Mouse (Mus musculus): ENCODE measurements at regions not wholly inside any gene's neighbourhood (a gene's known extent, or its start where the extent isn't known, plus 50 kb on each side); places are given as distances from the start of the nearest gene placed in this dataset.

DNA sequence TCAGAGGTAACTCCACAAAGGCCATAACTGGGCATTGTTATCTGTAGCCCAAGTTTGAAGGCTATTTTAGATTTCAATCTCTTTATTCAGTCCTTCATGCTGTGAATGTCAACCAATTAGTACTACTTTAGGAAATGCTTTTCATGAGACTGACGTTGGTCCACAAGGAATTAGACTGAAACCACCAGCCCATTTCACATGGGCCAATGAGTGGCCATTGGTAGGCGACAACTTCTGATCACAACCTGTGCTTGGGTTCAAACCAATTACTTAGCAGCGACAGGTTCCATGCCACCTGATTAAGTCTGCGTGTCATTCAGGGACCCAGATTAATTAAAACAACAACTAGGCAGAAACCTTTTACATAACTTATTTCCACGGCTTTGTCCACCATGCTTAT is 126.9 kb upstream of the Tenm3 start:
- no peak for TF ChIP-seq POLR2A (IDR thresholded peaks at IDR 0.05; ENCODE audit: borderline replicate concordance, extremely low read depth, insufficient read depth, insufficient read length)
- Histone ChIP-seq H3K9me3 (ENCODE audit: control insufficient read depth, low read length) (no peaks in the 10 kb centered on the region), H3K36me3 (ENCODE audit: control insufficient read depth, insufficient read depth, low read length) (no peaks in the 10 kb centered on the region), H3K4me2 (replicated peaks; ENCODE audit: low read depth, low read length, severe bottlenecking) (no peak overlapping the region), H3K4me1 (ENCODE audit: control insufficient read depth, insufficient read depth, low read length) (no peaks in the 10 kb centered on the region), H3K4me3 (replicated peaks; ENCODE audit: low read length) (no peak overlapping the region), H3K27ac (replicated peaks; ENCODE audit: low read depth, low read length) (no peak overlapping the region), H3K27me3 (ENCODE audit: control insufficient read depth, insufficient read depth, low read length) (no peaks in the 10 kb centered on the region), H3K9ac (ENCODE audit: low read depth, low read length, severe bottlenecking) (no peak overlapping the region)
- DNase-seq (ENCODE audit: low spot score) (no peak), ATAC-seq (ENCODE audit: low FRiP score, low read depth) (no peak)
- 83% methylated on average over 5 of the region's 5 CpGs for WGBS

DNA sequence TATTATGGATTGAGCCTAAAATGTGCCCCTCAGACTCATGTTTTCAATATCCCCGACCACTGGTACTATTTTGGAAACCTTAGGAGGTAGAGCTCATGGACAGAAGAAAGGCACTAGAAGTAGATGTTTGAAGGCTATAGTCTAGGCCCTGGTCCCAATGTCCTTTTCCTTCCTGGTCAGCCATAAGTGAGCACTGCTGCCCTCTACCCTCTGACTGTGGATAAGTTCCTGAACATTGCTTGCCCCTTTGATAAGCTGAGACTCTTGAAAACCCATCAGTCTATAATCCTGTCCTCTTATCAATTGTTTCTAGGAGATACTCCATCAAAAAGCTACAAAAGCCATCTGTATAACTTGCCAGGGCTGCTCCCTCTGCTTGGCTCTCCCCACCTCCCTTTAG is 121.2 kb upstream of the Tenm3 start:
- Histone ChIP-seq H3K4me2 (replicated peaks; ENCODE audit: low read depth, low read length, severe bottlenecking) (no peak overlapping the region), H3K36me3 (ENCODE audit: control insufficient read depth, insufficient read depth, low read length) (no peaks in the 10 kb centered on the region), H3K9ac (ENCODE audit: low read depth, low read length, severe bottlenecking) (no peak overlapping the region), H3K4me3 (replicated peaks; ENCODE audit: low read length) (no peak overlapping the region), H3K27ac (replicated peaks; ENCODE audit: low read depth, low read length) (no peak overlapping the region), H3K9me3 (ENCODE audit: control insufficient read depth, low read length) (no peaks in the 10 kb centered on the region), H3K4me1 (ENCODE audit: control insufficient read depth, insufficient read depth, low read length) (0 out of 2 replicates have a peak, but pooled peaks cover 5% of the 10 kb centered on the region), H3K27me3 (ENCODE audit: control insufficient read depth, insufficient read depth, low read length) (no peaks in the 10 kb centered on the region)
- 74% methylated on average over 1 of the region's 1 CpGs for WGBS
- TF ChIP-seq POLR2A (IDR thresholded peaks at IDR 0.05; ENCODE audit: borderline replicate concordance, extremely low read depth, insufficient read depth, insufficient read length): no peak
- ATAC-seq (ENCODE audit: low FRiP score, low read depth) (no peak), DNase-seq (ENCODE audit: low spot score) (no peak)

GRCm38 (mm10) chr8:48957614-48958013 is 113.9 kb upstream of the Tenm3 start:
- no peak for ATAC-seq (ENCODE audit: low FRiP score, low read depth)
- no peaks in the 10 kb centered on the region for H3K27me3 ChIP-seq (ENCODE audit: control insufficient read depth, insufficient read depth, low read length)
- H3K4me1 ChIP-seq (ENCODE audit: control insufficient read depth, insufficient read depth, low read length): 0 out of 2 replicates have a peak, but pooled peaks cover 8% of the 10 kb centered on the region
- no peak overlapping the region for H3K27ac ChIP-seq (replicated peaks; ENCODE audit: low read depth, low read length)
- no peak for TF ChIP-seq POLR2A (IDR thresholded peaks at IDR 0.05; ENCODE audit: borderline replicate concordance, extremely low read depth, insufficient read depth, insufficient read length)
- H3K36me3 ChIP-seq (ENCODE audit: control insufficient read depth, insufficient read depth, low read length): no peaks in the 10 kb centered on the region
- 80% methylated on average over 5 of the region's 5 CpGs for WGBS
- H3K4me3 ChIP-seq (replicated peaks; ENCODE audit: low read length): no peak overlapping the region
- H3K4me2 ChIP-seq (replicated peaks; ENCODE audit: low read depth, low read length, severe bottlenecking): no peak overlapping the region
- no peak overlapping the region for H3K9ac ChIP-seq (ENCODE audit: low read depth, low read length, severe bottlenecking)
- DNase-seq (ENCODE audit: low spot score): no peak
- no peaks in the 10 kb centered on the region for H3K9me3 ChIP-seq (ENCODE audit: control insufficient read depth, low read length)

DNA sequence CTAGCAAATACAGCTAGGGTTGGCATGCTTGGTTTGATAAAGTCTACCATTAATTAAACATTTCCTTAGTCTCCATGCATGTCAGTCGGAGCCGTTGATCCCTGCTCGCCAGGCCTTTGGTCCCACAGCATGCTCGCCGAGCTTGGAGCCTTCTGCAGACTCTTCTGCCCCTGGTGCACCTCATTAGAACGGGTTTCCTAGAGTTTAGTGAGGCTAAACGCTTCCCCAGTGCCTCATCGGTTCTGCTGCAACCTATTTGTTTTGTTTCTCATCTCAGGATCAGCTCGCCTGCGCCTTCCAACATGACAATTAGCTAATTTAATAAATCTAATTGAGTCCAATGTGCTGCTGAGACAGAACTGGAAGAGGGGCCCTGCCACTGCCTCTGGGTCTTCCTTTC is 107.7 kb upstream of the Tenm3 start:
- Histone ChIP-seq H3K27ac (replicated peaks; ENCODE audit: low read depth, low read length) (no peak overlapping the region), H3K27me3 (ENCODE audit: control insufficient read depth, insufficient read depth, low read length) (no peaks in the 10 kb centered on the region), H3K9ac (ENCODE audit: low read depth, low read length, severe bottlenecking) (no peak overlapping the region), H3K36me3 (ENCODE audit: control insufficient read depth, insufficient read depth, low read length) (no peaks in the 10 kb centered on the region), H3K9me3 (ENCODE audit: control insufficient read depth, low read length) (no peaks in the 10 kb centered on the region), H3K4me2 (replicated peaks; ENCODE audit: low read depth, low read length, severe bottlenecking) (no peak overlapping the region), H3K4me1 (ENCODE audit: control insufficient read depth, insufficient read depth, low read length) (no peaks in the 10 kb centered on the region), H3K4me3 (replicated peaks; ENCODE audit: low read length) (no peak overlapping the region)
- TF ChIP-seq POLR2A (IDR thresholded peaks at IDR 0.05; ENCODE audit: borderline replicate concordance, extremely low read depth, insufficient read depth, insufficient read length): no peak
- DNase-seq (ENCODE audit: low spot score): no peak
- WGBS: 78% methylated on average over 10 of the region's 10 CpGs
- ATAC-seq (ENCODE audit: low FRiP score, low read depth): no peak

DNA sequence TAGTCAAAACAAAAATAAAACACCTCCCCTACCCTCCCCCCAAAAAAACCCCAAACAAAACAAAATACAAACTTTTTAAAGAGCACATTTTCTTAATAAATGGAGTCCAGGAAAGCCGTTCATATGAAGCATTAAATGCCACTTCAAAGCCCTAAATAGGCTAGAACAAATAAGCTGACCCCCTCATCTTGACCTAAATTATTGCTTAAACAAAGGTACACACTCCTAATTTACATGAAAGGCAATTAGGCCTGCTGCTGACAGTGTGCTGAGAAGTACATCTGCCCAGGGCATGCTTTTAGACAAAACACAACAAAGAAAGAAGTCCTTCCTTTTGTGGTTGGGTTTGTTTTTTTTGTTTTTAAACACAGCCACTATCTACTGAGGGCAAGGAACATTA is 100.4 kb upstream of the Tenm3 start:
- H3K36me3 ChIP-seq (ENCODE audit: control insufficient read depth, insufficient read depth, low read length): no peaks in the 10 kb centered on the region
- DNase-seq (ENCODE audit: low spot score) (no peak), ATAC-seq (ENCODE audit: low FRiP score, low read depth) (no peak)
- WGBS: 13% methylated on average over 1 of the region's 1 CpGs
- H3K9me3 ChIP-seq (ENCODE audit: control insufficient read depth, low read length): no peaks in the 10 kb centered on the region
- no peak overlapping the region for H3K27ac ChIP-seq (replicated peaks; ENCODE audit: low read depth, low read length)
- H3K4me1 ChIP-seq (ENCODE audit: control insufficient read depth, insufficient read depth, low read length): no peaks in the 10 kb centered on the region
- TF ChIP-seq POLR2A (IDR thresholded peaks at IDR 0.05; ENCODE audit: borderline replicate concordance, extremely low read depth, insufficient read depth, insufficient read length): no peak
- H3K4me2 ChIP-seq (replicated peaks; ENCODE audit: low read depth, low read length, severe bottlenecking): no peak overlapping the region
- no peak overlapping the region for H3K4me3 ChIP-seq (replicated peaks; ENCODE audit: low read length)
- H3K27me3 ChIP-seq (ENCODE audit: control insufficient read depth, insufficient read depth, low read length): no peaks in the 10 kb centered on the region
- no peak overlapping the region for H3K9ac ChIP-seq (ENCODE audit: low read depth, low read length, severe bottlenecking)

DNA sequence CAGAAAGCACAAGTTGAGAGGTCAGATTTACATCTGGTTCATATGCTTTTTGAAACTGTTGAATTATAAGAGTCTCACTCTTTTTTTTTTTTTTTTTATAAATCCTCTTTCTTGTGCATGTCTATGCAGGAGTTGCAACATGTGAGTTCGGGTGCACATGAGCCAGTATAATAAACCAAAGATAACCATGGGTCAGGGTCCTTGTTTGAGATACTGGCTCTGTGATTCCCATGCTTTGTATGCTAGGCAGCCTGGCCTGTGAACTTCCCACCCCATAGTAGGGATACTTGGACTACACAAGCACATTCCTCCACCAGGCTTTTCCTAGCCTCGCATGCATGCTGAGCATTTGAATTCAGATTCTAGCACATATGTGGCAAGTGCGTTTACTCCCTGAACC is 93.4 kb upstream of the Tenm3 start:
- Histone ChIP-seq H3K4me3 (replicated peaks; ENCODE audit: low read length) (no peak overlapping the region), H3K9ac (ENCODE audit: low read depth, low read length, severe bottlenecking) (no peak overlapping the region), H3K4me2 (replicated peaks; ENCODE audit: low read depth, low read length, severe bottlenecking) (no peak overlapping the region), H3K36me3 (ENCODE audit: control insufficient read depth, insufficient read depth, low read length) (no peaks in the 10 kb centered on the region), H3K27me3 (ENCODE audit: control insufficient read depth, insufficient read depth, low read length) (no peaks in the 10 kb centered on the region), H3K4me1 (ENCODE audit: control insufficient read depth, insufficient read depth, low read length) (no peaks in the 10 kb centered on the region), H3K27ac (replicated peaks; ENCODE audit: low read depth, low read length) (no peak overlapping the region), H3K9me3 (ENCODE audit: control insufficient read depth, low read length) (no peaks in the 10 kb centered on the region)
- WGBS: 83% methylated on average over 3 of the region's 3 CpGs
- ATAC-seq (ENCODE audit: low FRiP score, low read depth) (no peak), DNase-seq (ENCODE audit: low spot score) (no peak)
- no peak for TF ChIP-seq POLR2A (IDR thresholded peaks at IDR 0.05; ENCODE audit: borderline replicate concordance, extremely low read depth, insufficient read depth, insufficient read length)

Measured in limb, embryonic 14.5 days (tissue).